Mouse (Mus musculus) layer of hippocampus, adult 11-12 months (tissue): Measurements from ENCODE around the gene Ano8.

Source experiments
- DNase-seq: peaks from one replicate; pipeline ENCODE4 v3.0.0; 2022; ENCODE audit warnings: low spot score

Ano8 gene

GRCm38 (mm10) chr8:71470146-71470912, 15.4 kb downstream of the Ano8 start:
- DNase-seq: no peak

DNA sequence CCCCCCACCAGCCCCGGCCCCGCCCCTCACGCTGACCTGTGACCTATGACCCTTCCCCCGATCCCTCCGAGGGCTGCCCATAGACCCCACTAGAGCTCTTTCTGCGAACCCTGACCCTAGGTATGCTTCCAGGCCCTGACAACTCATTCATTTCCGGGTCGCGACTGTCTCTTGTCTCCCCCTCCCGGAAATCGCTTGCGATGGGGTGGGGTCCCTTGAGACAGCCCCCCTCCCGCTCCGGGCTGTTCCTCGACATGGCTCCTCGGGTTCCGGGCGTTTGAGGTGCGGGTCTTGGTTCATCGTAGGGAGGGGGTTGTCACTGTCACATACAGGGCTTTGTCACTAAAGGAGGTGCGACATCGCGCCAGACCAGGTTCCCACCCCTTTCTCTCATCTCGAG, 16.4 kb downstream of the Ano8 start:
- peak; percentile 69 for DNase-seq

DNA sequence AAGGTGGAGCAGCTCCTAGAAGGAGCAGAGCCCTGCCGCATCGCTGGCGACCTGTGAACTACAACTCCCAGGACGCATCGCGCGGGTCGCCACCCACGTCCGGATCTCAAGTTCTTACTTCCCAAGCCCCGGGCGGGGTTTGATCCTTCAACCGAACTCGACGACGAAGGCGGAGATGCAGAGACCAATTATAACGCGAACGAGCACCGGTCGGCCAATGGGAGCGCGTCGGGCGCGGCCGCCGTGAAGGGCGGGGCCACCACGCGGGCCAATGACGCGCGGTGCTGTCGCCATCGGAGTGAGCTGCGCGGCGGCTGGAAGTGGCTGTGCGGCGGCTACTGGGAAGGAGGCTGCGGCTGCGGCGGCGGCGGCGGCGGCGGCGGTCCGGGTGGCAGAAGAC, 16.8 kb downstream of the Ano8 start, which contains the start of gene Dda1:
Gene Dda1 (plus strand): TSS at position 284 of the 400 bp plus-strand sequence.
- DNase-seq: peak; percentile 99

GRCm38 (mm10) chr8:71468001-71468400, 17.8 kb downstream of the Ano8 start:
- DNase-seq: no peak

GRCm38 (mm10) chr8:71467201-71467600, 18.6 kb downstream of the Ano8 start:
- DNase-seq: no peak

DNA sequence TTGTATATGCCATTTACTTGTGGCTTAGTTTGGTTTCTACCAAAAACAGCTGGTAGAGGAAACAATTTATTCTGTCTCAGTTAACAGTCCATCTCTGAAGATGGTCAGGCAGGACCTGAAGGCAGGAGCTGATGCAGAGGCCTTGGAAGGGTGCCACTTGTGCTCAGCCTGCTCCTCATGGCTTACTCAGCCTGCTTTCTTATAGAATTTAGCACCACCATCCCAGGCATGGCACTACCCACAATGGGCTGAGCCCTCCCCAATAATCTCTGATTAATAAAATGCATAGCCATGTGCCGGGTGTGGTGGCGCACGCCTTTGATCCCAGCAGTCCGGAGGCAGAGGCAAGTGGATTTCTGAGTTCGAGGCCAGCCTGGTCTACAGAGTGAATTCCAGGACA, 19.6 kb downstream of the Ano8 start:
- no peak for DNase-seq

GRCm38 (mm10) chr8:71465733-71466132, 20.0 kb downstream of the Ano8 start:
- no peak for DNase-seq

GRCm38 (mm10) chr8:71464513-71465500, 21.0 kb downstream of the Ano8 start, which contains the start of gene Mrpl34:
Gene Mrpl34 (plus strand): TSS chr8:71464959.
- peak; percentile 99 for DNase-seq

DNA sequence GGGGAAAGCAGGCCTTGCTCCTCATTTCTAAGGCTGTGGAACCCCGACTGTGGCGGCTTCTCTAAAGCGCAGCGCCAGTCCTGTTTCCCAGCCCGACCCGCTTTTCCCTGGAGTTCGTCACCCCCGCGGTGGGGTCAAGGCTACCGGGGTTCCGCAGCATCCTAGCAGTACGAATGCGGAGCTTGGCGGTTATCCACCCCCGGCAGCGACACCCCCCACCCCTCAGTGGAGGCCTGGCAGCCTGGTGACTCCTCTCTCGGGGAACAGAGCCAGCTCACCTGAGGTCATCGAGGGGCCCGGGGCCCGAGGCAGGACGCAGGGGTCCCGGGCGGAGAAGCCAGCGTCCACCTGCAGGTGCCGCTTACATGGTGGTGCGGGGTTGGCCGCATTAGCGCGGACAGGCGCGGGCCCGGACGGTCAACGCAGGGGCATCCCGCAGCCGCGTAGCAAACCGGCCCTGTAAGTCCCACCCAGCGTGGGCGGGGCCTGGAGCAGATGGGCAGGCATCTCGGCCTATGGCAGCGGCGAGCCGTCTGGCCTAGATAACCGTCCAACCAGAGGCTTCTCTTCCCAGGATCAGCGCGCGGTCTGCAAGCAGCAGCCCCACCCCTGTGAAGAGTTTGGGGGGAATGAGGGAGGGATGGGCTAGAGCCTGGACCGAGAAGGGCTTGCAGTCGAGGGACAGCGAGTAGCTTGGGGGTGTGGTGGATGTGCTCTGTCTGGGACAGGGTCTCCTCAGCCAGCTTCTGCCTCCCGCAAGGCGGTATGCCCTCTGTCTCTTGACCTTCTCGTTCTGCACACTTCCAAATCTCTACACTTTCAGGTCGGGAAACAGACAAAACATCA, 22.4 kb downstream of the Ano8 start, which contains the start of gene Abhd8:
Gene Abhd8 (minus strand): TSS at position 468 of the 846 bp plus-strand sequence.
- DNase-seq: peak; percentile 98

DNA sequence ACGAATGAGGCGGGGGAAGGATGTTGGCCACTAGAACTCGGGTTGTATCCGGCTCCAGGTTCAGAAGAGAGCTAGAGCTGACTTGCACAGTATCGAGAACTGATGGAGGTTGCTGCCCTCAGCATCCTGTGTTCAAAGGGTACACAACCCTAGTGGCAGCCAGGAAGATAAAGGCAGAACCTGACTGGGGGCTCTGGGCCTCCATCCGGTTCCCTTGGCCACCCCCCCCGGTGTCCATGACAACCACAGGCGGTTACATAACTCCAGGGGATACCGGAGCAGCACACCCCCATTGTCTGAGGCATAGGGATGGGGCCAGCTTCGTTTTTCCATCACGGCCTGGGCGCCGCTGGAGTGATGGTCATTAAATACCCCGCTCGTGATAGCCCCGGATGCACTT, 23.0 kb downstream of the Ano8 start:
- DNase-seq: peak; percentile 72

- no peak for DNase-seq
These were observed 23.6 kb downstream of the Ano8 start for GRCm38 (mm10) chr8:71462191-71462590.

DNA sequence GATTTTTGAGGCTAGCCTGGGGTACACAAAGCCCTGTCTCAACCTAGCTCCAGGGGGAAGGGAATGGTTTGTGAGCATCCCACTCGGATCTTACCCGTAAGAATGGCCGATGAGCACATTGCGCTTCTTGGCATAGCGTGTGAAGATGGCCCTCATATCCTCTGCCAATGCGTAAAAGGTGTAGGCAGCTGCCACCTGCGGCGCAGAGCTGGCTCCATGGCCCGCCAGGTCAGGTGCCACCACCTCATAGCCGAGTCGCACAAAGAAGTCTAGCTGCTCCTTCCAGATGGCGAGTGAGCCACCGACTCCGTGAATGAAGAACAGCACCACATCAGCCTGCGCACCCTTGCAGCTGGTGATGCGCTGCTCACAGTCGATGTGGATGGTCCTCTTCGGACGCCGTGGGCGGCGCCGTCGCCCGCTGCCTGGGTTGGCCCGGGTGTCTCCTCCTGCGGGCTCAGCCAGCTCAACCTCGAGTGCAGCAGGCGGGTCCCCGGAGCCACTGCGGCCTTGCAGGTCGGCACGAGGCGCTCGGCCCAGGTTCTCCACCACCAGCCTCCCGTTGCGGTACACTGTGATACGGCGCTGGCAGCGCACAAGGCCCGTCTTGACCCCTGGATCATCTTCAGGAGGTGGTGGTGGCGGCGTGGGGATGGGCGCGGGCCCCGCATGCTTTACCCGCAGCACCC, 24.5 kb downstream of the Ano8 start:
- no peak for DNase-seq

- DNase-seq: no peak
These were observed 25.0 kb downstream of the Ano8 start for GRCm38 (mm10) chr8:71460716-71461115.

DNA sequence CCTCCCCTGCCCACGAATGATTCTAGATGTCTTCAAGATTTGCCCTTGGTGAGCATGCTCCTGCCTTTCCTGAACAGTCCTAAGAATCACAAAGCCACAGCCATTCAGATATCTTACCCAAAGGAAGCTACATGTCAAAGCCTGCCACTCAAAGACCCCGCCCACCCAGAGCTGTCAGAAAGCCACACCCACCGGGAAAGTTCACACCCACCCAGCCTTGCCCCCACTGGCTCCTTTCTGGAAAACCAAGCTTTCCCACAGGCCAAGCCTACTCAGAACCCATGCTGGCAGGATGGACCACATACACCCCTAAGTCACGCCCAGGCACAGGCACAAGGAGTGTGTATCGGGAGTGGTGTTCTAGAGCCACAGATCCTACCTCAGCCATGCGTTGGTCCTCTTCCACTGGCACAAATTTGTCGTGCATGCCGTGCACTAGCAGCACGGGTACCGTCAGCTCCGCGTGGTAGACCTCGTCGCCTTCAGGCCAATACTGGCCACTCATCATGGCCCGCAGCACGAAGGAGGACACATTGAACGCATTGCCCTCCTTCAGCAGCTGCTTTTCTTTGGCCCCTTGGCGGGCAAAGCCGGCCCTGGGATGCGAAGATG, 28.0 kb downstream of the Ano8 start:
- DNase-seq: no peak

GRCm38 (mm10) chr8:71456906-71457305, 28.9 kb downstream of the Ano8 start:
- DNase-seq: no peak

GRCm38 (mm10) chr8:71454668-71455067, 31.1 kb downstream of the Ano8 start:
- no peak for DNase-seq

GRCm38 (mm10) chr8:71452669-71453068, 33.1 kb downstream of the Ano8 start:
- no peak for DNase-seq

DNA sequence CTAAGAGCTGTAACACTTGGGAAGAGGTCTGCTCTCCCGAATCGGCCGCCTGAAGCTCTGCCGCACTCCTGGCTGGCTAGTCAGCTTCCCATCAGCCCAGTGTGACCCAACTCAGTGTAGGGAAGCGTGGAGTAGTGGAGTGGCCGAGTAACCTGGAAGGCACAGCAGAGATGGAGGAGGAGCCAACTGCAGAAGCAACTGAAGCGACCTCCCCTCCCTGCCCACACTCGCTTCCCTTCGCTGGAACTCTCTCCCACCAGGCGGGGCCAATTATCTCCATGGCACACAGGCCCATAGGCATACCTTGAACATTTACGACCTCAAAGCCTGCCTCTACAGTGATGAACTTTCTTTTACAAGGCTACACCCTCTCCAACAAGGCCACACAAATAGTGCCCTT, 34.0 kb downstream of the Ano8 start:
- DNase-seq: no peak

- DNase-seq: no peak
These were observed 34.4 kb downstream of the Ano8 start for GRCm38 (mm10) chr8:71451337-71451736.

DNA sequence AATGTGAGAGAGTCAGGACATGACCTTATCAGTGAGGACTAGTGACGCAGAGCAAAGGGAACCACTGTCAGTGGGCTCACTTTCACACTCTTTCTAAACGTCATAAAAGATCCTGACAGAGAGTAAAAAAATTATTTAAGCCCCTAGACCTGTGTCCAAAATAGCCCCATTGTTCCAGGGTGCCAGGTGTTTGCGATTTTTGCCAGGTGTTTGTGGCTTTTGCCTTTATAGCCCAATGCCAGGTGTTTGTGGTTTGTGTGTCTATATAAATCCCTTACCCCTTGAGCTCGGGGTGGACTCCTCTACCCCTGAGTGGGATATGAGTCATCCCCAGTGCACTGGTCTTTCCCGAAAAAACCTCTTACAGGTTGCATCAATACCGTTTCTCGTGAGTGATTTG, 40.7 kb downstream of the Ano8 start:
- no peak for DNase-seq

GRCm38 (mm10) chr8:71441404-71441803, 44.4 kb downstream of the Ano8 start:
- peak; percentile 34 for DNase-seq
